Mouse (Mus musculus) MEL (cell line): ENCODE results near the gene Smim24. TPM values are rescaled to one million over a fixed set of nuclear protein-coding genes. Genes with fewer than 3 reads are reported as not detected.

Source experiments
- DNase-seq: peaks from one replicate; pipeline ENCODE4 v3.0.0; 2011; ENCODE audit warnings: low read depth, low spot score
- H3K27ac ChIP-seq: 2 replicates; pipeline ENCODE4 v1.5.1; 2012; ENCODE audit warnings: low read depth, mild to moderate bottlenecking, control low read depth, low read length, moderate library complexity; ENCODE audit not compliant: control insufficient read depth
- H3K27me3 ChIP-seq, 2 experiments: fragments of 150-350 bp in 1 of 2; sonication (generic) in 1 of 2; 2 replicates each; pipeline ENCODE4 v1.6.1; 2012; ENCODE audit warnings: low read length in 2 of 2, mild to moderate bottlenecking in 2 of 2, improper control_type of control experiment in 1 of 2, moderate library complexity in 1 of 2; ENCODE audit not compliant: insufficient read depth in 2 of 2, control insufficient read depth in 1 of 2
- H3K36me3 ChIP-seq, 2 experiments: 2 replicates each; pipeline ENCODE4 v1.6.1; 2012 to 2014; ENCODE audit warnings: low read length in 2 of 2, improper control_type of control experiment in 1 of 2, inconsistent platforms in 1 of 2, mild to moderate bottlenecking in 1 of 2; ENCODE audit not compliant: insufficient read depth in 2 of 2, control insufficient read depth in 1 of 2
- H3K4me1 ChIP-seq, 2 experiments: fragments of 150-350 bp in 1 of 2; sonication (generic) in 1 of 2; 2 replicates each; pipeline ENCODE4 v1.6.1; 2012; ENCODE audit warnings: low read length in 2 of 2, improper control_type of control experiment in 1 of 2, mild to moderate bottlenecking in 1 of 2; ENCODE audit not compliant: insufficient read depth in 2 of 2, control insufficient read depth in 1 of 2
- H3K4me3 ChIP-seq, 2 experiments: fragments of 150-350 bp in 1 of 2; sonication (generic) in 1 of 2; 2 replicates each; pipeline ENCODE4 v1.5.1; 2012; ENCODE audit warnings: low read depth in 2 of 2, low read length in 2 of 2, mild to moderate bottlenecking in 2 of 2, moderate library complexity in 2 of 2, control low read depth in 1 of 2, improper control_type of control experiment in 1 of 2; ENCODE audit not compliant: control insufficient read depth in 1 of 2, insufficient read depth in 1 of 2
- H3K79me2 ChIP-seq: 2 replicates; pipeline ENCODE4 v1.6.1; 2012; ENCODE audit warnings: mild to moderate bottlenecking, low read length, moderate library complexity; ENCODE audit not compliant: control insufficient read depth, poor library complexity, insufficient read depth
- H3K9ac ChIP-seq: 2 replicates; pipeline ENCODE4 v1.6.1; 2012; ENCODE audit warnings: low read depth, mild to moderate bottlenecking, control low read depth, low read length, moderate library complexity; ENCODE audit not compliant: control insufficient read depth, poor library complexity, severe bottlenecking
- H3K9me3 ChIP-seq: fragments of 150-350 bp; sonication (generic); replicated peaks from 2 replicates; pipeline ENCODE4 v1.6.1; 2012; ENCODE audit warnings: mild to moderate bottlenecking, low read length, improper control_type of control experiment, moderate library complexity; ENCODE audit not compliant: insufficient read depth
- BHLHE40 ChIP-seq: IDR thresholded peaks from 2 replicates; pipeline ENCODE4 v1.6.1; 2012; ENCODE audit warnings: low read depth, mild to moderate bottlenecking, inconsistent platforms, low read length, improper control_type of control experiment, borderline replicate concordance
- E2F4 ChIP-seq: IDR thresholded peaks from 2 replicates; pipeline ENCODE4 v1.6.1; 2011; ENCODE audit warnings: low read depth, low read length, improper control_type of control experiment, borderline replicate concordance
- EP300 ChIP-seq, 2 experiments: IDR thresholded peaks; 2 replicates each; pipeline ENCODE4 v1.6.1; 2011; ENCODE audit warnings: improper control_type of control experiment in 2 of 2, low read length in 2 of 2, low read depth in 1 of 2, mild to moderate bottlenecking in 1 of 2
- ETS1 ChIP-seq: IDR thresholded peaks from 2 replicates; pipeline ENCODE4 v1.6.1; 2012; ENCODE audit warnings: low read depth, mild to moderate bottlenecking, inconsistent platforms, low read length, improper control_type of control experiment, moderate library complexity
- HCFC1 ChIP-seq: IDR thresholded peaks from 2 replicates; pipeline ENCODE4 v1.6.1; 2012; ENCODE audit warnings: low read depth, mild to moderate bottlenecking, inconsistent platforms, low read length, improper control_type of control experiment, moderate library complexity
- KAT2A ChIP-seq: conservative IDR thresholded peaks from 2 replicates; pipeline ENCODE4 v1.6.1; 2012; ENCODE audit warnings: low read depth, low read length, improper control_type of control experiment, inconsistent platforms
- MAFK ChIP-seq: IDR thresholded peaks from 2 replicates; pipeline ENCODE4 v1.6.1; 2011; ENCODE audit warnings: low read depth, mild to moderate bottlenecking, low read length, improper control_type of control experiment, borderline replicate concordance
- MAZ ChIP-seq: IDR thresholded peaks from 2 replicates; pipeline ENCODE4 v1.6.1; 2012; ENCODE audit warnings: low read depth, mild to moderate bottlenecking, inconsistent platforms, low read length, improper control_type of control experiment
- MXI1 ChIP-seq: IDR thresholded peaks from 2 replicates; pipeline ENCODE4 v1.6.1; 2011; ENCODE audit warnings: mild to moderate bottlenecking, low read depth, low read length, improper control_type of control experiment
- MYC ChIP-seq: IDR thresholded peaks from 2 replicates; pipeline ENCODE4 v1.6.1; 2011; ENCODE audit warnings: low read depth, mild to moderate bottlenecking, low read length, improper control_type of control experiment, moderate library complexity
- NELFE ChIP-seq: IDR thresholded peaks from 2 replicates; pipeline ENCODE4 v1.6.1; 2011; ENCODE audit warnings: low read depth, low read length, improper control_type of control experiment
- RCOR1 ChIP-seq: IDR thresholded peaks from 2 replicates; pipeline ENCODE4 v1.6.1; 2012; ENCODE audit warnings: low read depth, mild to moderate bottlenecking, inconsistent platforms, low read length, improper control_type of control experiment
- SIN3A ChIP-seq: IDR thresholded peaks from 2 replicates; pipeline ENCODE4 v1.6.1; 2012; ENCODE audit warnings: low read length, improper control_type of control experiment, inconsistent platforms
- SMC3 ChIP-seq: IDR thresholded peaks from 2 replicates; pipeline ENCODE4 v1.6.1; 2011; ENCODE audit warnings: low read depth, low read length, improper control_type of control experiment
- TCF12 ChIP-seq: IDR thresholded peaks from 2 replicates; pipeline ENCODE4 v1.6.1; 2014; ENCODE audit warnings: low read depth, mild to moderate bottlenecking, inconsistent platforms, low read length, improper control_type of control experiment, moderate library complexity
- UBTF ChIP-seq: IDR thresholded peaks from 2 replicates; pipeline ENCODE4 v1.6.1; 2012; ENCODE audit warnings: low read depth, mild to moderate bottlenecking, inconsistent platforms, low read length, improper control_type of control experiment, moderate library complexity, borderline replicate concordance; ENCODE audit not compliant: insufficient read depth
- USF1 ChIP-seq: IDR thresholded peaks from 2 replicates; pipeline ENCODE4 v1.6.1; 2014; ENCODE audit warnings: low read depth, mild to moderate bottlenecking, inconsistent platforms, low read length, improper control_type of control experiment, moderate library complexity
- ZMIZ1 ChIP-seq: IDR thresholded peaks from 2 replicates; pipeline ENCODE4 v1.6.1; 2012; ENCODE audit warnings: low read depth, mild to moderate bottlenecking, inconsistent platforms, low read length, improper control_type of control experiment, moderate library complexity
- polyA plus RNA-seq, 2 experiments: library from polyadenylated mRNA; stranded (reverse) in 1 of 2; unstranded in 1 of 2; fragments of >175 nt in 1 of 2; fragments of >200 nt in 1 of 2; gene quantifications; 2 replicates each; pipeline versions ENCODE4 v1.2.1 to v1.2.4; 2012; ENCODE audit warnings: low replicate concordance in 2 of 2, low read depth in 1 of 2; ENCODE audit not compliant: insufficient read length in 2 of 2, insufficient read depth in 1 of 2, missing spikeins in 1 of 2
- total RNA-seq: library from RNA; depleted of rRNA; stranded (reverse); fragments of 300-350 nt; gene quantifications from 2 replicates; pipeline ENCODE4 v1.2.3, GENCODE M21; 2012

The Smim24 gene
- total and polyA plus RNA-seq, 3 experiments: 6.7 to 29.5 TPM; not detected in 1

GRCm38 (mm10) chr10:81410981-81411380 lies 18.1 kb downstream of the Smim24 start:
- no peak for TF ChIP-seq MAFK
- TF ChIP-seq E2F4: no peak
- TF ChIP-seq ETS1: no peak
- TF ChIP-seq SIN3A: no peak
- no peak for TF ChIP-seq MAZ
- no peak for TF ChIP-seq MYC
- no peak for TF ChIP-seq SMC3
- TF ChIP-seq ZMIZ1: no peak
- TF ChIP-seq MXI1: no peak
- no peak for TF ChIP-seq EP300 (IDR thresholded peaks at IDR 0.05; ENCODE audit: low read depth in 1 of 2, low read length in 2 of 2)
- no peak for TF ChIP-seq NELFE
- TF ChIP-seq UBTF: no peak
- Histone ChIP-seq H3K27ac (no peak overlapping the region), H3K9me3 (no peaks in the 10 kb centered on the region), H3K4me1 (peaks cover 3 to 20% of the 10 kb centered on the region in 2 experiments; a peak in 3 of 4 replicates), H3K27me3 (no peaks in the 10 kb centered on the region), H3K4me3 (no peak overlapping the region), H3K79me2 (no peaks in the 10 kb centered on the region), H3K36me3 (peaks cover 0 to 12% of the 10 kb centered on the region in 2 experiments; a peak in 2 of 4 replicates), H3K9ac (no peak overlapping the region)
- DNase-seq: no peak

GRCm38 (mm10) chr10:81411471-81412400 lies 18.9 kb downstream of the Smim24 start:
- Histone ChIP-seq H3K9ac (no peak overlapping the region), H3K4me1 (peaks cover 3 to 20% of the 10 kb centered on the region in 2 experiments; a peak in 3 of 4 replicates), H3K4me3 (no peak overlapping the region), H3K79me2 (no peaks in the 10 kb centered on the region), H3K27me3 (no peaks in the 10 kb centered on the region), H3K36me3 (peaks cover 0 to 12% of the 10 kb centered on the region in 2 experiments; a peak in 2 of 4 replicates), H3K27ac (no peak overlapping the region), H3K9me3 (no peaks in the 10 kb centered on the region)
- TF ChIP-seq RCOR1: no peak
- no peak for TF ChIP-seq NELFE
- no peak for TF ChIP-seq ETS1
- no peak for TF ChIP-seq MAFK
- no peak for TF ChIP-seq MXI1
- no peak for TF ChIP-seq ZMIZ1
- TF ChIP-seq EP300 (IDR thresholded peaks at IDR 0.05; ENCODE audit: low read depth in 1 of 2, low read length in 2 of 2): no peak
- no peak for TF ChIP-seq TCF12
- TF ChIP-seq USF1: no peak
- TF ChIP-seq E2F4: no peak
- TF ChIP-seq HCFC1: no peak
- no peak for TF ChIP-seq KAT2A
- no peak for TF ChIP-seq BHLHE40
- no peak for DNase-seq
